Mouse (Mus musculus) ES-Bruce4 (cell line): ENCODE measurements around the gene Ylpm1.

Source experiments
- CTCF ChIP-seq: IDR thresholded peaks from one replicate; pipeline ENCODE4 v1.8.1; 2011; ENCODE audit warnings: low read depth, low read length
- EP300 ChIP-seq: IDR thresholded peaks from 2 replicates; pipeline ENCODE4 v1.6.1; 2011; ENCODE audit warnings: low read depth, low read length; ENCODE audit not compliant: insufficient read depth
- POLR2A ChIP-seq: IDR thresholded peaks from one replicate; pipeline ENCODE4 v1.8.1; 2011; ENCODE audit warnings: low read length; ENCODE audit not compliant: insufficient read depth

- no peak for TF ChIP-seq CTCF
- TF ChIP-seq POLR2A = no peak
- TF ChIP-seq EP300 = no peak
Measured at GRCm38 (mm10) chr12:84979264-84979862, 16.8 kb upstream of the Ylpm1 start.
